Mouse (Mus musculus) cerebellum, adult 8-10 months (tissue): Measurements from ENCODE around the gene Sult2b1.

Source experiments
- DNase-seq: peaks from one replicate; pipeline ENCODE4 v3.0.0; 2022

Sult2b1 gene

DNA sequence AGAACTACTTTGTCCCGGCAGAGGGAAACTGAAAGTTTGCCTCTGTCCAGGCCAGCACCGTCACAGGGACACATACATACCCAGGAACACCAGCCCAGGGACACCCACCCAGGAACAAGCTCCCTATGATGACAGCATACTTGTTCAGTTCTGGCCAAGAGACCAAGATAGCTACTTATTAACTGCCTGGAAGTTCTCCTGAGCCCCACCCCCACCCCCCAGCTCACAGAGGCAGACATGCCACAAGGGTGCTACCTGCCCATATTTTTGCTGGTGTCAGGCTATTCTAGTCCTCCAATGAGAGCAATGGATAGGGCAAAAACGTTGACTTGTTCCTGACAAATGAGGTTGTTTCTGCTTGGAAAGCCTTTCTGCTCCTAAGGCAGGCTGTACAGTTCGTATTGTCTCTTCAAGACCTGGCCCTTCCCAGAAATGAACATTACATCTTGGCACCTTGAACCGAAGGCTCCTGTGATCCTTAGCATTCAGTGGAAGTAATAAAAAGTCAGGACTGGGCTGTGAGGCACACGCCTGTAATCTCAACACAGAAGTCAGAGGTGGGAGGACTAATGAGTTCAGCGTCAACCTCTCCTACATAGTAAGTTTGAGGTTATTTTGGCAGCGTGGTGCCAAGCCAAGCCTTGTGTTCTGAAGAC, 13.9 kb downstream of the Sult2b1 start:
- no peak for DNase-seq

DNA sequence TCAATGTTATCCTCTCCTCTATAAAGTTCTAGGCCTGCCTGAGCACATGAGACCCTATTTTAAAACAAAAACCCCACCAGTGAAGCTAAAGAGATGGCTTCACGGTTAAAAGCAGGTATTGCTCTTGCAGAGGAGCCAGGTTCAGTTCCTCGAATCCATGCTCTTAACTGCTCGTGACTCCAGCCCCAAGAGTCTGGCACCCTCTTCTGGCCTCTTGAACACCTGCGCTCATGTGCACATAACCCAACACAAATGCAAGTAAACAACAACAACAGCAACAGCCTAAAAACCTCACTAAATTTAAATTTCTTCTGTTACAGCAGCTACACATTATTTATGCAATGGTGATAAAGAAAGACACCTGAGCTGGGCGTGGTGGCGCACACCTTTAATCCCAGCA, 17.0 kb downstream of the Sult2b1 start:
- DNase-seq = no peak

DNA sequence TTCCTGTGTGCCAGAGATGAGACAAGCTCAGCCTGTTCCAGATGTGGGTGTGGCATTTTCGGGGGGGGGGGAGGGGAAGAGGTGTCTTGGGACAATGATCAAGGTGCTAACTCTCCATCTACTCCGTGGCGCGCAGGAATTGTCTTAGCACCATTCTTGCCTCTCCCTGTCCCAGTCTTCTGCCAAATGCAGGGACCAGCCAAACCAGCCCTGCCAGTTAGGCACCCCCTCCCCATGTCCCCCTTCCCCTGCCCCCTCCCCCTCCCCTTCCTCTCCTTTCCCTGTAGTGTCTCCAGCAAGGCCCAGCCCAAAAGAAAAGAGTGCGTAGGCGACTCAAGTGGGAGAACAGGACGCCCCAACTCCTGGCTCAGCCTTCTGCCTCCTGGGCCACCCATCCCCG, 17.7 kb downstream of the Sult2b1 start:
- DNase-seq = no peak

DNA sequence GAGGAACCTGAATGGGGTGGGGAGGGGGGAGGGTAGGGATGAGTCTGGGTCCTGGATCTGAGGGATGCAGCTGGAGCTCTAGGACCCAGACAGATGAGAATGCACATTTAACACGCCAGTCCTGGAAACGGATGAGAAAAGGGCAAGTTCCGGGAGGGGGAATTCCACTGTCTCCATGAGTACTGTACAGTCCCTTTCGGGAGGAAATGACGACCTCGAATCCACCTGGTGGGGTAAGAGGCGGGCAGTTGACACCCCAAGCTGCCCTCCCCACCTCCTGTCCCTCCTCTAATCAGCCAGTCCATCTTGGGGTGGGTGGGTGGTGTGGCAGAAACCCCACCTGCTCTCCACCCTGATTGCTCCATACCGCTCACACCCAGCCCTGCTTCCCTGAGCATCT, 18.5 kb downstream of the Sult2b1 start:
- no peak for DNase-seq

DNA sequence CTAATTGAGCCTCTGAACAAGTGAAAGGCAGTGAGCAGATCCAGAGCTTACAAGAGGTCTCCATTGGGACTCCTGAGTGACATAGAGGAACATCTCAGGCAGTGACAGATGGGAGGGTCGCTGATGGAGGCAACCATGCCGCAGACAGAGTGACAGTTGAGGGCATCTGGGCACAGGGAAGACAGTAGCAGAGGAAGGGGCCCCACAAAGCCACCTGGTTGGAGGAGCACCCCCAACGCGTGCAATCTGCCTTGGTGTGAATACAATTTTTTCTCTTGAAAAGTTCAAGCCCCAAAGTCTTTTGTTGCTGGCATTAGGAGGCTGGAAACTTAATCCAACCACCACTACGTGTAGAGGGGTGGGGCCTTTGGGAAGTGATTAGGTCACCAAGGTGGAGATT, 24.3 kb downstream of the Sult2b1 start:
- no peak for DNase-seq

DNA sequence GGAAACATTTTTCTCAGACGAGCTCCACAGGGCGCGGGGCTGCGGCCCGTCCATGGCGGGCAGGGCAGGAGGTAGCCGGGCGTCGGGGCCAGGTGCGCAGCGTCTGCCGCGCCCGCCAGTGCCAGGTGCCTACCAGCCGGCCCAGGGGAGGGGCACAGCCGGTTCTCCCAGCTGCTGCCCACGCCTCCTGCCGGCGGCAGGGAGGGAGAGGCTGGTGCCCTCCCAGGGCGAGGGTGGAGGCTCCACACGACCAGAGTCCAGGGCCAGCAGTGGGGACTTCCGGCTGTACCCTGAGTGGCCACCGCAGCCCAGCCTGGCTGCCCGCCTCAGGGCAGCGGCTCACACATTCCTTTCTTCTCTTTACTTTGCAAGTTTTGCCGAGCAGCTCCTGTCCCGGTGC, 25.1 kb downstream of the Sult2b1 start:
- no peak for DNase-seq

DNA sequence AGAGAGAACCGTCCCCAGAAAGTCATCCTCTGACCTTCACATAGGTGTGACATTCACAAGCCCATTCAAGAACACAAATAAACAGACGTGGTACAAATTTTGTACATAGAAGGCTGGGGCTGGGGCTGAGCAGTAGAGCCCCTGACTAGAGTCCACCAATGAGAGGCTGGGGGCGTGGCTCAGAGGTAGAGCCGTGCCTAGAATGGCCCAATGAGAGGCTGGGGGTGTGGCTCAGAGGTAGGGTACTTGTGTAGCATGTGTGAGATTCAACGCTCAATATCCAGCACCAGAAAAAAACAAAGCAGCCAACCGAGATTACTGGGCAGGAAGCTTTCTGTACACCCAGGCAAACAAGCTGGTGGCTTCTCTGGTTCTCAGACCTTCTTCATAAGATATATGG, 28.8 kb downstream of the Sult2b1 start:
- no peak for DNase-seq

DNA sequence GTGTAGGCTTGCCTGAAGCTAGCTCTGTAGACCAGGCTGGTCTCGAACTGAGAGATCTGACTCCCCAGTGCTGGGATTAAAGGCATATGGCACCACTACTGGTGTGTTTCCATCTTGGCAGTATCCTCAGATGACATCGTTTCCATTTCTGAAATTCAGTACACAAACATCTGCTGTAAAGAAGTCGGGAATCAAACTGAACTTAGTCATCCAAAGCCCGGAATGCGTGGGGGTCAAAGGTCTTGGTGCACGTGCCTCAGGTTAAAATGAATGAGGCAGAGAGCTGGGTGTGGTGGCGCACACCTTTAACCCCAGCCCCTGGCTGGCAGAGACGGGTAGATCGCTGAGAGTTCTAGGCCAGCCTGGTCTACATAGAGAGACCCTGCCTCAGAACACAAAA, 34.3 kb downstream of the Sult2b1 start:
- no peak for DNase-seq

DNA sequence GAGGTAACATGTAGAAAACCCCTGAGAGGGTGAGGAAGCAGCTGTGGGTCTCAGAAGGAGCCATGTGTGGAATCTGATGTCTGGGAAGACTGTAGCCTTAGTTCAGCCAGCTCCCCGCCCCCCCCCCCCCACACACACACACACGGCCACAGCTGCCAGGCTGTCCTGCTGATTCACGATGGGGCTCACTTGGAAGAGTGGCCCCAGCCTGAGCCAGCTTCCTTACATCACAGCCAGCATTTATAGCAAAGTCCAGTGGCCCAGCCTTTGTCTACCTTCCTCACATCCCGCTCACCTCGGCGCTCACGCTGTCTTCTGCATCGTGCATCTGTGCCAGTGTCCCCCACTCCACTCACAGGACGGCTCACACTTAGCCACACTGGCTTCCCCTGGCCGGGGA, 35.1 kb downstream of the Sult2b1 start:
- DNase-seq = no peak

DNA sequence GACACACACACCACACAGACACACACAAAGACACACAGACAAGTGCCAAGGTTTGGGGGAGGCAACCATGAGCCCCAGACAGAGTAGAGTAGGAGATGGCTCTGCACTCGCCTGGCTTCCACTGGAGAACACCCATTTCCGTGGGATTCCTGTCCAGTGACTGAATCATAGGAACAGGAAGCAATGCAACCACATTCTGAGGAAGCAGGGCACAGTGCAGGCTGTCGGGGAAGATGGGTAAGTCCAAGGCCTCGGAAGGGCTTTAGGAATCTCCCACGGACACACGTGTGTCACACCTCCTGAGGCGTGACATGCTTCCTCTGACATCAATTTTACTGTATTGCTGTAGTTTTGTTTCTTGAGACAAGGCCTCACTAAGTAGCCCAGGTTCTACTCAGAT, 36.4 kb downstream of the Sult2b1 start:
- DNase-seq = no peak

DNA sequence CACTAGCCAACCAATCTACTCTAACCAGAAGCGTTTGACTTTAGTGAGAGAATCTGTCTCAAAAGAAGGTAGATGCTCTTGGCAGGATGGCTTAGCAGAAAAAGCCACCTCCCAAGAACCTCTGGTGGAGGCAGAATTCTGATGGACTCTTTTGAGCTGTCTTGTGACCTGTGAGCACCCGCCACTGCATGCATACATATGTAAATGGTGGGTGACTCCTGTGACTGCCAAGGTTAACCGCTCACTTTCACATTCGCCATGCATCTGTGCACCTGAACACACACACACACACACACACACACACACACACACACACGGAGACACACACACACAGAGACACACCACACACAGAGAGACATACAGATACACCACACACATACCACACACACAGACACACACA, 37.0 kb downstream of the Sult2b1 start:
- no peak for DNase-seq

DNA sequence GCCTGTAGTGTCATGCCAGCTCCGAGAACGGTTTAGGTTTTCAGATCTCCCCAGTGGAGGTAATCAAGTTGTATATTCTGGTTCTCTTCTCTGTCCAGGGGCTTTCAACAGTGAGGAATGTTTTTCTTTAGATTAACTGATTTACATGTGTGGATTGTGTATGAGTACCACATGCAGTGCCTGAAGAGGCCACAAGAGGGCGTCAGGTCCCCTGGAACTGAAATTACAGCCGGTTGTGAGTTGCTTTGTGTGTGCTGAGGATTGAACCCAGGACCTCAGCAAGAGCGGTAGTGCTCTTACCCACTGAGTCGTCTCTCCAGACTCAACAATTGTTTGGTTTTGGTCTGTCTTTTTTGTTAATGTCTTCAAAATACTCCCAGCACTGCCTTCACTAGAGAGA, 38.0 kb downstream of the Sult2b1 start:
- no peak for DNase-seq

DNA sequence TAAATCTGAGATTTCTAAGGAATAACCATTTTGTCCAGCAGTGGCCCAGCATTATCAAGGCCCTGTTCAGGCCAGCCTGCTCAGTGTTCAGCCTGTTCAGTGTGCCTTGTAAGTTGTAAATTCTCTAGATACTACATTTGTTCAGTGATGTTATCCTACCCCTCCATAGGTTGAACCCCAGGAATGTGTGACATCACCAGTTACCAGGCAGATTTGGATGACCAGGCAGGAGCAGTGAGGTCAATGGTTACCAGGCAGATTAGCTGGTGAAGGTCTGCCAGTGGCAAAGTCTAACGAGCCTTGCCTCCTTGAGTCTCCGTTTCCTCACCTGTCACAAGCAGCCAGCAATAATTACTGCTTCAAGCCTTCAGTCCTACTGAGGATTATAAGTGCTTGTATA, 40.1 kb downstream of the Sult2b1 start:
- peak; percentile 68 for DNase-seq

DNA sequence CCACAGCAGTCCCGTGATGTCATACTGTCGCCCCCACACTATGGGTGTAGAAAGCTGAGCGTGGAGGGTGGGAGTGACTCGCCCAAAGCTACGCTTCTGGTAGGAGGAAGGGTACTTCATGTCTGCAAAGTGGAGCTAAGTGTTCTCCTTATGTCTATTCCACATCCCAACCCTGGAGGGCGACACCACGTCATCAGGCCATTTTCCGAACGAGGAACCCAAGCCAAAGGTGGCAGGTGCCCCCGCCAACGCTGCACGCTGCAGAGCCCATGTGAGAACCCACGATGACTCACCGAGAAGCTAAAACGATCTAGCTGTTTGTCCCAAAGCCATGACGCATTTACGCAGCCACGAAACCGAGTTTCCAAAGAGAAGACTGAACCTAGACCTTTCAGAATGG, 42.1 kb downstream of the Sult2b1 start:
- peak; percentile 41 for DNase-seq

DNA sequence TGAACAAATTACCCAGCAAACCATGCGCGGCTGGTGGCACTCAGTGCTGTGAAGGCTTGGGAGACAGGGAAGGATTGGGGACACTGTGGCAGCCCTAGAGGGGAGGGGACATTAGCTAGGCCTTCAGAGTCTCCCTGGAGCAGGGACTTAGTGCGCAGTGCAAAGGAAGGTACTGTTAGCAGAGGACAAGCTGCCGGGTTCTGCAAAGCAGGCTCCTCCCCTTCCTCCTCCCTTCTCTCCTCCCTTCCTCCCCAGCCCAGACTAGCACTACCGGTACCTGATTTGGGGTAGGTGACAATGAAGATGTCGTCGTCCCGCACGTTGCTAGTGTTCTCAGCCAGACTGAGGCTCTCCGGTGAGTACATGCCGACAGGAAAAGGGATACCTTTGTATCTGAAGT, 42.7 kb downstream of the Sult2b1 start:
- no peak for DNase-seq

DNA sequence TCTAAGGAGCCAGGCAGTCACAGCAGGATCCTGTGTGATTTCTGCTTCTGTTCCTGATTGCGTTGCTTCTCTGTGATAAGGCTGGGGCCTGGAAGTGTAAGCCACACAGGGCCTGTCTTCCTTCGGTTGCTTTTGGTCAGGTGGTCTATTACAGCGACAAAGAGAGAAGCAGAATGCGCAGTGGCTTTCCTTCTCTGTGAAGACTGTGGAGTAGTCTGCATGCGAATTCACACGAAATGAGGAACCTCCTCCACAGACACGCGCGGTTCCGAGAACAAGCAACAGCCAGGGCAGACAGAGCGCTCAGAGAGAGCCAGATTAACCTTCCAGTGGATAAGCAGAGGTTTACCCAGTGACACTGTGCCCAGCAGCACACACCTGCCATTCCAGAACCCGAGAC, 43.2 kb downstream of the Sult2b1 start:
- no peak for DNase-seq

DNA sequence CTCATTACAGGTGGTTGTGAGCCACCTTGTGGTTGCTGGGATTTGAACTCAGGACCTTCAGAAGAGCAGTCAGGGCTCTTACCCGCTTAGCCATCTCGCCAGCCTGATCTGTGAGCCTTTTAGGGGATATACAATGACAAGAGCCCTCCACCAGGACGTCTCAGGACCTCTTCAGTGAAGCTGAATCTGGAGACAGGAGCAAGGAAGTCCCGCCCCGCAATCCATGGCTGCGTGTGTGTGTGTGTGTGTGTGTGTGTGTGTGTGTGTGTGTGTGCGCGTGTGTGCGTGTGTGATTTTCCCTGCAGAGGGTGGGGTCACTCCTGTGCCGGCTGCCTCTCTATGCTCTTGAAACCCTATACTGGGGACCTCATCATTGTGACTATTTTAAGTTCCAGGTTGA, 44.6 kb downstream of the Sult2b1 start:
- no peak for DNase-seq

DNA sequence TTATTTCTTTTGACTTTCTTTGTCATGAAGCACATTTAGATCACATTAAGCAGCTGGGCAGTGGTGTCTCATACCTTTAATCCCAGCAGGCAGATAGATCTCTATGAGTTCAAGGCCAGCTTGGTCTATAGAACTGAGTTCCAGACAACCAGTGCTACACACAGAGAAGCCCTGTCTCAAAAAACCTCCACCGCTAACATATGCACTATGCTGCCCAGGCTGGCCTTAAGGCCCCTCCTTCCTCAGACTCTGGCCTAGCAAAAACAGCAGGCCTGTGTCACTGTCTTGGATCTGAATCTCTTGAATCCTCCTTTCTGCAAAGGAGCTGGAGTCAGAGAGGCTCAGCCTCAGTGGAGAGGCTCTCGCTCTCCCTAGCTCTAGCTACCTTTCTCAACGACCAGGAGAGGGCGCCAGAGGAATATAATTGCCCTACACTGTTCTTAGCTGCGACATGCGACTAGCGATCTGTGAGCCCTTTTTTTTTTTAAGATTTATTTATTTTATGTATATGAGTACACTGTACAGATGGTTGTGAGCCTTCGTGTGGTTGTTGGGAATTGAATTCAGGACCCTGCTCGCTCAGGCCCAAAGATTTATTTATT, 45.2 kb downstream of the Sult2b1 start:
- peak; percentile 85 for DNase-seq

DNA sequence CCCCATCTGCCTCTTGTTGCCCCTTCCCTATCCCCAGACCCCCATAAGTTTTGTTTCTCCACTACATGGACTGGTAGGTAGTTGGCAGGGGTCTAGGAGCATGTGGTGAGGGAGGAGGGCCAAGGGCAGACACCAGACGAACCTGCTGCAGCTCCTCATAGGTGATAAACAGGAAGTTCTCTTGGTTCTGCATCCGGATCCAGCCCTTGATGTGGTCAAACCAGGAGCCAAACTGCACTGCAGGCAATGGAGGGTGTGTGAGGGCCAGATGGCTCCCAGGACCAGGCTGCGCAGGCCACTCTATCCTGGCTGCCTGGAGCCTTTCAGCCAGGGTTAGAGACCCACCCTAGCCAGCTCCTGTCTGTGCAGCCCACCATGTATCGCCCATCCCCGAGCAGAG, 51.0 kb downstream of the Sult2b1 start:
- DNase-seq = no peak

DNA sequence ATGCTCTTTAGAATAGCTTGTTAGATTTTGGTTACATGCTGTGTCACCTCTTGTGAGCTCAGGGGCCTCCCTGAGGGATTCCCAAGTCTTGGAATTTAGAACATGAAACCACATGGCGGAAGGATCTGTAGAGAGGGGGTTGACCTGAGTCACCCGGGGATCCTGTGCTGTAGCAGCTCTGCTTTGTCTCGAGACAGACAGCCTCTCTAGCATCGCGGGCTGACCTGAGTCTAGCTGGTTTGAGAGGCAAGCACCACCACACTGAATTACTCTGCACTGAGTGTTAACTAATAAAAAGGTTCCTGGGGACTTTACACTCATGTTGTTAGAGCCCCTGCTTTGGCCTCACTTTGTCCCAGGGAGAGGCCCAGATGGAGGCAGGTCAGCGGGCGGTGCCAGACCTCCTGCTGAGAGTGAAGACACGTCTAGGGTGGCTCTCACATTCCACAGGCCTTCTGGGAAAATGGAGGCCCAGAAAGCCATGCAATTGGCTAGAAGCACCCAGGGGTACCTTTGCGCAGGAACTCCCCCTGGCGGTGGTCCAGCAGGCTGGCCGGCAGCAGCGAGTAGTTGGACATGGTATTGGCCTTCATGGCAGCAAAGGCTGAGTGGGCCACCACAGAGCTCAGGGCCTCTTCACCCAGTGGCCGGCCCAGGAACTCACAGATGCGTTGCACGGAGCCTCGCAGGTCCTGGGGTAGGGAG, 53.6 kb downstream of the Sult2b1 start:
- no peak for DNase-seq

DNA sequence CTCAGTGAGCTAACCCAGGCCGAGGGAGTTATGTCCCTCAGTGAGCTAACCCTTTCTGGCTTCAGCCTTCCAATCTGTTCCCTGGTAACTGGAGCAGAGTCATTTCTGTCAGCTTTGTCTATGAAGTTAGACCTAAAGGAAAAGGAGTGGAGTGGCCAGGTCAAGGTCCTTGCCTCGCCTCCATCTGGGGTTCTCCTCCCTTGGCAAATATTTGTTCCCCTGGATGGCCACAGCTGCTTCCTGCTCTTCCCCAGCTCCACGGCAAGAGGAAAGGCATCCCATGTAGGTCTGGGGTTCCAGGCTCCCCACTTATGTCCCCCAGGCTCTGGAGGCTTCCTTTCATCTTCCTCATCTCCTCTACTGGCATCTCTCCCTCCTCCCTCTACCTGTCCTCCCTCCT, 56.8 kb downstream of the Sult2b1 start:
- no peak for DNase-seq

DNA sequence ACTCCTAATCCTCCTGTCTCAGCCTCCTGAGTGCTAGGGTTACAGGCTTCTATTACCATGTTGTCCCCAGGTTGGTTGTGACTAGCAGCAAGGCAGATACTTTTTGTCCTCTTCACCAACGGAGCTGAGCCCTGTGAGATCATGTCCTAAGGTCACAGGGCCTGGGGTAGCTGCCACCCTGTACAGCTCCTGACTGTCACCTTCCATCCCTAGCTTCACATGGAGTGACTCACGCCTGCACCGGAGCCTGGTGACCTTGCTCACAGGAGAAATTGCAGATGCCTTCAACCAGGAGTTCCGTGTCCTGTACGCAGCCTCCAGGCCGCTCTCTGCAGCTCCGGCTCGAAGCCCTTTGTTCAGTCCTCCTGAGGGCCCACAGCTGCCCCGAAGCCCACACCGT, 58.0 kb downstream of the Sult2b1 start:
- DNase-seq = no peak

DNA sequence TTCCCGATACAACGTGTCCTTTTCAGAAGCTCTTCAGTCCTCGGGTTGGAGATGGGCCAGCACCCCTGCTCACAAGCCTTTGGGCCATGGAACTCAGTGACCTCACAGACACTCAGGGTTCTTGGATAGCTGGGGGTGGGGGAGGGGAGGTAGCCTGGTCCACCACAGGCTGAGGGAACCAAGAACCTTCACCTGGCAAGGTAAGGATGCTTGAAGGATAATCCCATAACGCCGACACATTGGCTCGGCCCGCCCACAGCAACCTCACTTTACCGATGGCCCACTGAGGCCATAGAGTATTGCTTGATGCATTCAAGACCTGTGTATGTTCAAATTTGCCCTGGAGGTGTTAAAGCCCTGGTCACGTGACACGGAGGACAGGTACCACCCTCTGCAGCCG, 58.8 kb downstream of the Sult2b1 start, which contains the start of gene Spaca4:
TSS of gene Spaca4 (minus strand) at position 101 of the 400 bp plus-strand sequence.
- no peak for DNase-seq

DNA sequence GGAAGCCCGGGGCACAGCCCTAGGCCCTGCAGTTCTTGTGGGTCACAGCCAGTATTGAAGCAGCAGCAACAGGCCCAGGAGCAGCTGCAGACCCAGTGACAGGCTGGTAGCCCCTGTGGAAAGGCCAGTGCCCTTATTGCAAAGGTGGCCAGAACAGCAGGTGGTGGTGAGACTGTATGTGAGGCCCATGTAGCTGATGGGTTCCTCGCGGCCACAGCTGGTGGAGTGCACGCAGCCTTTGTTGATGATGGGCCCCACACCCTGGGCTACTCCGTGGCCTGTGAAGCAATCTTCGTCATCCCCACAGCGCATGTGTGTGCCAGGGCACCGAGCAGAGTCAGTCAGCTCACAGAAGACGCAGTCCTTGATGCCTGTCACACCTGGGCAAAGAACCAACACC, 59.3 kb downstream of the Sult2b1 start:
- no peak for DNase-seq

DNA sequence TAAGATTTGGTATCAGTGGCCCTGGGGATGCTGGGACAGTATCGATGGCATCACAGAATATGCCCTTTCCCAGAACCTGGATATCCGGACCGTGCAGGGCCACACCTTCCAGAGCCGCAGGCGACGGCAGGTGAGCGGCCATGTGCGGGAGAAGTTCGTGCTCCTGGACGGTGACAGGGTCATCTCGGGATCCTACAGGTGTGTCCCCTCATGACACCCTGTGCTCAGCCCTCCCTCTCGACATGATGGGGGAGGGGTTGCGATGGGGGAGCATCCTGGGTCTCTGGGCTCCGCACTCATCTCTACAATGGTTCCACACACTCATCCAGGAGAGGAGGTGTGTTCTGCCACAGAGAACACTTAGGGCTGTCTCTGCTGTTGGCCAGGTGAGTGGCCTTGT, 60.7 kb downstream of the Sult2b1 start:
- DNase-seq = no peak
